Mouse (Mus musculus): ENCODE data around the gene Stpg3. TPM values are rescaled to one million over a fixed set of nuclear protein-coding genes. Genes with fewer than 3 reads are reported as not detected.

Stpg3 gene
- polyA plus RNA-seq, 2 experiments = not detected

GRCm38 (mm10) chr2:25252331-25252730 lies 37.9 kb upstream of the Stpg3 start:
- 64% methylated on average over 1 of the region's 1 CpGs for WGBS (ENCODE audit: insufficient replicate concordance)
- H3K4me1 ChIP-seq (replicated peaks; ENCODE audit: control insufficient read depth in 2 of 2, insufficient read depth in 2 of 2, low read length in 1 of 2) = peaks cover 6 to 10% of the 10 kb centered on the region in 2 experiments
- H3K4me3 ChIP-seq (ENCODE audit: insufficient read depth in 1 of 2, low read depth in 2 of 2, low read length in 2 of 2) = no peak overlapping the region
- H3K9ac ChIP-seq (replicated peaks) = no peak overlapping the region
- H3K27ac ChIP-seq = no peak overlapping the region
- H3K36me3 ChIP-seq (replicated peaks; ENCODE audit: control insufficient read depth, insufficient read depth, low read depth) = peaks cover 4% of the 10 kb centered on the region; the same call in 1 of the 2 replicates
- no peaks in the 10 kb centered on the region for H3K9me3 ChIP-seq (ENCODE audit: control insufficient read depth, low read length)
- TF ChIP-seq CTCF (IDR thresholded peaks at IDR 0.05; ENCODE audit: low read depth) (peak; percentile 71), EP300 (IDR thresholded peaks at IDR 0.05; ENCODE audit: low read depth) (no peak)
- DNase-seq (ENCODE audit: low read depth in 3 of 3, low spot score in 3 of 3) (no peak), ATAC-seq (ENCODE audit: insufficient read depth) (no peak)
- H3K4me2 ChIP-seq (ENCODE audit: low read depth) = no peak overlapping the region
- no peaks in the 10 kb centered on the region for H3K27me3 ChIP-seq (ENCODE audit: control insufficient read depth, insufficient read depth, low read length)

- Histone ChIP-seq H3K9ac (replicated peaks) (no peak within 1 kb of the TSS), H3K9me3 (ENCODE audit: control insufficient read depth, low read length) (no peaks in the 10 kb centered on the region), H3K4me2 (ENCODE audit: low read depth) (no peak within 1 kb of the TSS), H3K4me3 (ENCODE audit: insufficient read depth in 1 of 2, low read depth in 2 of 2, low read length in 2 of 2) (no peak within 1 kb of the TSS), H3K36me3 (replicated peaks; ENCODE audit: control insufficient read depth, insufficient read depth, low read depth) (peaks cover 4% of the 10 kb centered on the region; the same call in 1 of the 2 replicates), H3K4me1 (replicated peaks; ENCODE audit: control insufficient read depth in 2 of 2, insufficient read depth in 2 of 2, low read length in 1 of 2) (peaks cover 3% of the 10 kb centered on the region in 2 experiments; a peak in 3 of 4 replicates), H3K27ac (no peak within 1 kb of the TSS), H3K27me3 (ENCODE audit: control insufficient read depth, insufficient read depth, low read length) (peaks cover 17% of the 10 kb centered on the region)
- TF ChIP-seq CTCF (IDR thresholded peaks at IDR 0.05; ENCODE audit: low read depth) (no peak), EP300 (IDR thresholded peaks at IDR 0.05; ENCODE audit: low read depth) (no peak)
- no peak for DNase-seq (ENCODE audit: low read depth in 3 of 3, low spot score in 3 of 3)
- 83% methylated on average over 10 of the region's 10 CpGs for WGBS (ENCODE audit: insufficient replicate concordance)
- ATAC-seq (ENCODE audit: insufficient read depth) = no peak
These were observed 32.0 kb upstream of the Stpg3 start, which contains the start of gene AL732309.1 for GRCm38 (mm10) chr2:25246183-25247072. TSS of gene AL732309.1 (minus strand) at chr2:25246863.

- WGBS (ENCODE audit: insufficient replicate concordance) = 79% methylated on average over 4 of the region's 4 CpGs
These were observed 29.7 kb upstream of the Stpg3 start for GRCm38 (mm10) chr2:25244144-25244543.

GRCm38 (mm10) chr2:25243342-25243741 lies 28.9 kb upstream of the Stpg3 start:
- 67% methylated on average over 8 of the region's 8 CpGs for WGBS (ENCODE audit: insufficient replicate concordance)
- no peaks in the 10 kb centered on the region for H3K9me3 ChIP-seq (ENCODE audit: control insufficient read depth, low read length)
- H3K27me3 ChIP-seq (ENCODE audit: control insufficient read depth, insufficient read depth, low read length) = peaks cover 22% of the 10 kb centered on the region
- H3K4me2 ChIP-seq (ENCODE audit: low read depth) = no peak overlapping the region
- no peak overlapping the region for H3K27ac ChIP-seq
- no peak overlapping the region for H3K9ac ChIP-seq (replicated peaks)
- H3K36me3 ChIP-seq (replicated peaks; ENCODE audit: control insufficient read depth, insufficient read depth, low read depth) = no peaks in the 10 kb centered on the region
- DNase-seq (ENCODE audit: low read depth in 3 of 3, low spot score in 3 of 3) = no peak
- ATAC-seq (ENCODE audit: insufficient read depth) = no peak
- peaks cover 4 to 12% of the 10 kb centered on the region in 2 experiments for H3K4me1 ChIP-seq (replicated peaks; ENCODE audit: control insufficient read depth in 2 of 2, insufficient read depth in 2 of 2, low read length in 1 of 2)
- H3K4me3 ChIP-seq (ENCODE audit: insufficient read depth in 1 of 2, low read depth in 2 of 2, low read length in 2 of 2) = no peak overlapping the region
- TF ChIP-seq EP300 (IDR thresholded peaks at IDR 0.05; ENCODE audit: low read depth) = no peak
- TF ChIP-seq CTCF (IDR thresholded peaks at IDR 0.05; ENCODE audit: low read depth) = no peak

More at GRCm38 (mm10) chr2:25244144-25244543, 29.7 kb upstream of the Stpg3 start:
- no peak for TF ChIP-seq CTCF (IDR thresholded peaks at IDR 0.05; ENCODE audit: low read depth)
- no peak for TF ChIP-seq EP300 (IDR thresholded peaks at IDR 0.05; ENCODE audit: low read depth)
- no peak overlapping the region for H3K9ac ChIP-seq (replicated peaks)
- DNase-seq (ENCODE audit: low read depth in 3 of 3, low spot score in 3 of 3) (no peak), ATAC-seq (ENCODE audit: insufficient read depth) (no peak)
- no peak overlapping the region for H3K4me3 ChIP-seq (ENCODE audit: insufficient read depth in 1 of 2, low read depth in 2 of 2, low read length in 2 of 2)
- no peak overlapping the region for H3K4me2 ChIP-seq (ENCODE audit: low read depth)
- H3K27me3 ChIP-seq (ENCODE audit: control insufficient read depth, insufficient read depth, low read length) = peaks cover 22% of the 10 kb centered on the region
- H3K4me1 ChIP-seq (replicated peaks; ENCODE audit: control insufficient read depth in 2 of 2, insufficient read depth in 2 of 2, low read length in 1 of 2) = peaks cover 4 to 12% of the 10 kb centered on the region in 2 experiments
- H3K9me3 ChIP-seq (ENCODE audit: control insufficient read depth, low read length) = no peaks in the 10 kb centered on the region
- H3K27ac ChIP-seq = no peak overlapping the region
- no peaks in the 10 kb centered on the region; the same call in 1 of the 2 replicates for H3K36me3 ChIP-seq (replicated peaks; ENCODE audit: control insufficient read depth, insufficient read depth, low read depth)

GRCm38 (mm10) chr2:25242101-25242506 lies 27.7 kb upstream of the Stpg3 start, which contains the start of the genes Rnf208 and Cysrt1:
TSS of gene Rnf208 (plus strand) at chr2:25242255.
TSS of gene Cysrt1 (minus strand) at chr2:25242452.
- Histone ChIP-seq H3K27ac (no peak within 1 kb of the TSS), H3K4me3 (ENCODE audit: insufficient read depth in 1 of 2, low read depth in 2 of 2, low read length in 2 of 2) (peak within 1 kb of the TSS; percentile 49 to 57), H3K4me1 (replicated peaks; ENCODE audit: control insufficient read depth in 2 of 2, insufficient read depth in 2 of 2, low read length in 1 of 2) (peaks cover 4 to 12% of the 10 kb centered on the region in 2 experiments), H3K27me3 (ENCODE audit: control insufficient read depth, insufficient read depth, low read length) (peaks cover 22% of the 10 kb centered on the region), H3K36me3 (replicated peaks; ENCODE audit: control insufficient read depth, insufficient read depth, low read depth) (no peaks in the 10 kb centered on the region), H3K9me3 (ENCODE audit: control insufficient read depth, low read length) (no peaks in the 10 kb centered on the region), H3K9ac (replicated peaks) (no peak within 1 kb of the TSS; the same call in 1 of the 2 replicates), H3K4me2 (ENCODE audit: low read depth) (peak within 1 kb of the TSS; percentile 75)
- no peak for TF ChIP-seq CTCF (IDR thresholded peaks at IDR 0.05; ENCODE audit: low read depth)
- no peak for TF ChIP-seq EP300 (IDR thresholded peaks at IDR 0.05; ENCODE audit: low read depth)
- DNase-seq (ENCODE audit: low read depth in 3 of 3, low spot score in 3 of 3) = no peak
- no peak for ATAC-seq (ENCODE audit: insufficient read depth)
- under 1% methylated on average over 59 of the region's 59 CpGs for WGBS (ENCODE audit: insufficient replicate concordance)

Measured in liver, embryonic 14.5 days (tissue).